Mouse (Mus musculus) limb, embryonic 12.5 days (tissue): ENCODE results near the gene Tbc1d4. TPM values are rescaled to one million over a fixed set of nuclear protein-coding genes. Genes with fewer than 3 reads are reported as not detected.
A peak's percentile ranks its signal among the peaks of the same experiment; 100 is the strongest.

Experiments
- ATAC-seq: fragments of 200-750 bp; cut with Nextera tagmentation; 2 replicates; pipeline ENCODE4 v1.8.0; 2017; ENCODE audit warnings: low read depth, moderate TSS enrichment; ENCODE audit not compliant: insufficient number of reproducible peaks, insufficient read depth, low FRiP score, low TSS enrichment
- H3K27ac ChIP-seq: fragments of 300-500 bp; sonication (generic); 2 replicates; pipeline ENCODE4 v1.5.1; 2016; ENCODE audit warnings: mild to moderate bottlenecking, moderate library complexity
- H3K27me3 ChIP-seq: fragments of 300-500 bp; sonication (generic); 2 replicates; pipeline ENCODE4 v1.6.1; 2016; ENCODE audit warnings: mild to moderate bottlenecking, moderate library complexity
- H3K36me3 ChIP-seq: fragments of 300-500 bp; sonication (generic); 2 replicates; pipeline ENCODE4 v1.6.1; 2016; ENCODE audit warnings: mild to moderate bottlenecking, moderate library complexity
- H3K4me1 ChIP-seq: fragments of 300-500 bp; sonication (generic); replicated peaks from 2 replicates; pipeline ENCODE4 v1.6.1; 2016
- H3K4me2 ChIP-seq: fragments of 300-500 bp; sonication (generic); 2 replicates; pipeline ENCODE4 v1.6.1; 2016; ENCODE audit warnings: mild to moderate bottlenecking, moderate library complexity
- H3K4me3 ChIP-seq: fragments of 300-500 bp; sonication (generic); replicated peaks from 2 replicates; pipeline ENCODE4 v1.5.1; 2016; ENCODE audit warnings: mild to moderate bottlenecking
- H3K9ac ChIP-seq: fragments of 300-500 bp; sonication (generic); replicated peaks from 2 replicates; pipeline ENCODE4 v1.6.1; 2016; ENCODE audit warnings: mild to moderate bottlenecking, moderate library complexity
- H3K9me3 ChIP-seq: fragments of 300-500 bp; sonication (generic); 2 replicates; pipeline ENCODE4 v1.6.1; 2016; ENCODE audit warnings: mild to moderate bottlenecking, moderate library complexity
- WGBS: fragments of 180-500 bp; shearing (Covaris S2); methylation state at CpG from one replicate; pipeline ENCODE4 v1.1.7; 2016; 5-methylcytosine and 5-hydroxymethylcytosine counted together
- polyA plus RNA-seq: library from polyadenylated mRNA; unstranded; fragments of >200 nt; fragmentation: Nextera tagmentation; extraction: Ambion mirVana; gene quantifications from 2 replicates; pipeline ENCODE4 v1.2.1, GENCODE M21; 2016

Tbc1d4 gene
- polyA plus RNA-seq, 1 experiment from 2014 or later, result 10.7 TPM

DNA sequence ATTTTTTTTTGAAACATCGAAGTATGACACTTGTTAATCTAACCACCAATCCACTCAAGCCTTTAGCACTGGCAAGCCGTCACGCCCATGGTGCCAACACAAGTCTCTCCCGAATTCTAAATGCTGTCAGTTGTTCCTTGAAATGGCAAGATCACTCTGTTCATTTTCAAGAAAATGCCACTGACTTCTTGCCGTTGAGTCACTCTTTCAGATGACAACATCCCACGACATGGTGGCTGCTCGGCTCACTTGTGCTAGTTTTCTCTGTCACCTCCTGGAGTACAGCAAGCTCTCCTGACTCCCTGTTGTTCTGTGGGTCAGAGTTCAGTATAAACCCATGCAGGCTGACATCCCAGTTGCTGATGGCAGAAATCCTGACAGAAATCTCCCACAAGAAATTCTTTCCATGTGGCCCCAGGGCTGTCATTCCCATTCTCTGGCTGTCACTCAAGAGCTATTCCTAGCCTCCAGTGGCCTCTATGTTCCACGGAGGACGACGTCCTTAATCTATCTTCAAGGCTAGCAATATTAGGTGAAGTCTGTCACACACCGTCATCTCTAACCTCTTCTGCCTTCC is 81.5 kb downstream of the Tbc1d4 start:
- 89% methylated on average over 11 of the region's 11 CpGs for WGBS
- H3K4me3 ChIP-seq, result no peak overlapping the region
- ATAC-seq, result no peak
- H3K4me2 ChIP-seq, result no peak overlapping the region
- H3K9ac ChIP-seq, result no peak overlapping the region
- no peaks in the 10 kb centered on the region for H3K4me1 ChIP-seq
- H3K27me3 ChIP-seq, result no peaks in the 10 kb centered on the region
- no peaks in the 10 kb centered on the region for H3K9me3 ChIP-seq
- H3K27ac ChIP-seq, result no peak overlapping the region
- no peaks in the 10 kb centered on the region for H3K36me3 ChIP-seq

DNA sequence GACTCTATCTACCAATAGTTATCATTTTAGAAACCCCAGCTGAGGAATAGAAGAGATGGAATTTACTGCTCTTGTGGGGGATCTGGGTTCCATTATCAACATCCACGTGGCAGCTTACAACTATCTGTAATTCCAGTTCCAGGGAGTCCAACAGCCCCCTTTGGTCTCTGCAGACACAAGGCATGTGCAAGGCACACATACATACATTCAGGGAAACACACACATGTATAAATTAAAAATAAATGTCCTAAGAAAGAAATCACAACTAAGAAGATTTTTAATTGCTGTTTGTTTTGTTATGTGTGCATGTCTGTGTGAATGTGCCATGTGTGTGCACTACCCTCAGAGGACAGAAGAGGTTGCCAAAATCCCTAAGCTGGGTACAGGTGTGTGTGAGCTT is 82.5 kb downstream of the Tbc1d4 start:
- Histone ChIP-seq H3K4me1 (no peaks in the 10 kb centered on the region), H3K9ac (no peak overlapping the region), H3K27ac (no peak overlapping the region), H3K9me3 (no peaks in the 10 kb centered on the region), H3K27me3 (no peaks in the 10 kb centered on the region), H3K4me3 (no peak overlapping the region), H3K4me2 (no peak overlapping the region), H3K36me3 (no peaks in the 10 kb centered on the region)
- WGBS, result 53% methylated on average over 1 of the region's 1 CpGs
- no peak for ATAC-seq

DNA sequence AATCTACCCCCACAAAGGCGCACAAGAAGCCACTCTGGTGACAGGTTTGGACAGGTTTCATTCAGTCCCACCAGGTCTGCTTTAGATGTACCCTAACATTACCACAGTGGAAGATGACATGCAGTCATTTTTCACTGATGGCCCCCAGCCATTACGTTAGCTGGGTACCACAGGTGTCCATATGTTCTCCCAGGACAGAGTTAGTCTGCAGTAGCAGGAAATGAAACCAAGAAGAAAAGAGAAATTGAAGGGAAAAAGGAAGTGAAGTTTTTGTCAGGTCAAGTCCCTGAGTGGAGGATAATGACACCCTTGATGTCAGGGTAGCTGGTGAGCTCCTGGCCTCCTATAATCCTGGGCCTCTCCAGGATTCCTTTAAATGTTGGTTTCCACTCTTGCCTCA is 89.0 kb downstream of the Tbc1d4 start:
- Histone ChIP-seq H3K4me2 (no peak overlapping the region), H3K4me1 (no peaks in the 10 kb centered on the region), H3K27me3 (0 out of 2 replicates have a peak, but pooled peaks cover 4% of the 10 kb centered on the region), H3K36me3 (no peaks in the 10 kb centered on the region), H3K9ac (no peak overlapping the region), H3K27ac (no peak overlapping the region), H3K9me3 (no peaks in the 10 kb centered on the region), H3K4me3 (no peak overlapping the region)
- no peak for ATAC-seq
- 73% methylated on average over 2 of the region's 2 CpGs for WGBS

DNA sequence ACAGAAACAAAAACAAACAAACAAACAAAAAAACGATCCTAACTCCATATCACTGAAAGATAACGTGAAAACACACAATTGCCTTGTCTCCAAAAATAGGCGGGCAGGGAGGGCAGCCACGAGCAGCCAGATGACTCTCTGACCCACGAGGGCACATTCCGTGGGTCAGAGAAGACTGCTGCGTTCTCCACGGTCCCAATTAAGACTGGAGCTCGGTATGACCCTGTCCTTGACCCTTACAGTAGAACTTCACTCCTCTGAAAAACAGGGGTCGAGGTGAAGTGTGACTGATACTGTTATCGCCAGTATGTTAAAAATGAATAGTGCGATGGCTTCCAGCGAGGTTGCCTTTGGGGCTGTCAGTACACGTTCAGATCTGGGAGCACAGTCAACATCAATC is 90.7 kb downstream of the Tbc1d4 start:
- Histone ChIP-seq H3K9me3 (no peaks in the 10 kb centered on the region), H3K27ac (no peak overlapping the region), H3K36me3 (no peaks in the 10 kb centered on the region), H3K4me3 (no peak overlapping the region), H3K4me1 (no peaks in the 10 kb centered on the region), H3K27me3 (0 out of 2 replicates have a peak, but pooled peaks cover 4% of the 10 kb centered on the region), H3K9ac (no peak overlapping the region), H3K4me2 (no peak overlapping the region)
- 59% methylated on average over 14 of the region's 14 CpGs for WGBS
- no peak for ATAC-seq

DNA sequence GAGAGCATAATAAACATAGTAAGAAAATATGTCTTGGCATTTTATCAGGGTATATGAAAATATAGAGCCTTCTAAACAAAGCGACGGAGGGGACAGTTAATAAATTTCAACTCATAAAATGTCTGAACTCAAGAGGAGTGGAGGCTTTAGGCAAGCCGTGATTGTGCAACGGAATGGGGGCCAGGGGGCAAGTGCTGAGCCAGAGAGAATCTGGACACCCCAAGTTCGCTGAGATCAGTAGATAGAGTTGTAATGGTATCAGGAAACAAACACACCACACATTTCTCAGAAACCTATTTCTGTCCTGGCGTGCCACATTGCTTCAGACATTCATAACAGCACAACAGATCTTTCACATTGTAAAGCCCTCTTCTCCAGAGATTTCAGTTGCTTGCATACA is 91.2 kb downstream of the Tbc1d4 start:
- ATAC-seq, result no peak
- 63% methylated on average over 6 of the region's 6 CpGs for WGBS
- Histone ChIP-seq H3K27me3 (0 out of 2 replicates have a peak, but pooled peaks cover 4% of the 10 kb centered on the region), H3K4me2 (no peak overlapping the region), H3K36me3 (no peaks in the 10 kb centered on the region), H3K27ac (no peak overlapping the region), H3K4me3 (no peak overlapping the region), H3K4me1 (no peaks in the 10 kb centered on the region), H3K9ac (no peak overlapping the region), H3K9me3 (no peaks in the 10 kb centered on the region)

DNA sequence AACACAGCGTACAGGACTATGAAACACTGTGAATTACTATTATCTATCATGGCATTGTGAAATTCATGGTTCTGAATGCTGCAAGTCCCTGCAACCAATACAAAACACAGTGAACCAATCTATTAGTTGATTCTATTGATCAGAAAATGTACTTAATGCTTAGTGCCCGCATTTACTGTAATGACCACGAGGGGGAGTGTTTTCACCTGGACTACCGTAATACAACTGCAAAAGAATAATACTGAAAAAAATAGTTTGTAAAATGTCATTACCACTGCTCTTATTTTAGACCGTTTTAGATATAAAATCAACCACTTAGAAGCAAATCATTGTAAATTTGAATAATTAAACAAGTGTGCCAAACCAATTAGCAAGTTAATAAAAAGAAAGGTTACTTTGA is 91.7 kb downstream of the Tbc1d4 start:
- no peak for ATAC-seq
- 23% methylated on average over 5 of the region's 5 CpGs for WGBS

DNA sequence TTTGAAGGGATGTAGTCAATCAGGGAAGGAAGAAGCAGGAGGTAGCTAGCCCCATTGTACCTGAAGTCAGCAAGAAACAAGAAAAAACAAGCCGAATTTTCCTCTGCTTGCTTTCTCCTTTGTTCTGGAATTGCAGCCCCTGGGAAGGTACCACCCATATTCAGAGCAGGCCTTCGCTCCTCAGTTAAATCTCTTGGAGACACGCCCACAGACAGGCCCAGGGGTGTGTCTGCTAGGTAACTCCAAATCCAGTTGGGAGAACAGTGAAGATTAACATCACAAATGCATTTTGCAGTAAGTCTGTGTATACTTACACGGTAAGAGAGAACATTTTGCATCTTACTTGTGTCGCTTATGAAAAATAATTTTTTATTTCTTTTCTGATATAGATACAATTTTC is 92.1 kb downstream of the Tbc1d4 start:
- H3K27me3 ChIP-seq, result 0 out of 2 replicates have a peak, but pooled peaks cover 4% of the 10 kb centered on the region
- no peaks in the 10 kb centered on the region for H3K36me3 ChIP-seq
- H3K9ac ChIP-seq, result no peak overlapping the region
- H3K9me3 ChIP-seq, result no peaks in the 10 kb centered on the region
- H3K4me3 ChIP-seq, result no peak overlapping the region
- no peak for ATAC-seq
- H3K4me1 ChIP-seq, result no peaks in the 10 kb centered on the region
- no peak overlapping the region for H3K4me2 ChIP-seq
- H3K27ac ChIP-seq, result no peak overlapping the region
- 33% methylated on average over 5 of the region's 5 CpGs for WGBS

More for the DNA sequence above, 91.7 kb downstream of the Tbc1d4 start:
- no peak overlapping the region for H3K9ac ChIP-seq
- no peak overlapping the region for H3K4me2 ChIP-seq
- H3K27me3 ChIP-seq, result 0 out of 2 replicates have a peak, but pooled peaks cover 4% of the 10 kb centered on the region
- H3K4me3 ChIP-seq, result no peak overlapping the region
- H3K4me1 ChIP-seq, result no peaks in the 10 kb centered on the region
- no peaks in the 10 kb centered on the region for H3K36me3 ChIP-seq
- no peak overlapping the region for H3K27ac ChIP-seq
- H3K9me3 ChIP-seq, result no peaks in the 10 kb centered on the region

DNA sequence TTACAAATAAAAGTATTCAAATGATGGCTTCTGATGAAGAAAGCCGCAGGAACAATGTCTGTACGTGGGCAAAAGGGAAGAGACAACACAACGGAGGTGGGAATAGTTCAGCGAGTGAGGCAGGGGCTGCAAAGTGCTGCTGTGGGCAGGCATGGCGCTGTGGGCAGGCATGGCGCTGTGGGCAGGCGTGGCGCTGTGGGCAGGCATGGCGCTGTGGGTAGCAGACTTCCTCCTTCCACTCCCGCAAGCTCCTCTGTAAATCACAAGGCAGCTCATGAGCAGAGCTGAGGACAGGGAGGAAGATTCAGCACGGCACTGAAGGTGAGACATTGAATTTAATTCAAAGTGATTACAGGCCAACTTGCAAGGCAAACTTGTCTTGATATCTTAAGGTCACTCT is 93.0 kb downstream of the Tbc1d4 start:
- ATAC-seq, result no peak
- no peaks in the 10 kb centered on the region for H3K9me3 ChIP-seq
- WGBS, result 90% methylated on average over 11 of the region's 11 CpGs
- no peak overlapping the region for H3K4me2 ChIP-seq
- H3K4me3 ChIP-seq, result no peak overlapping the region
- no peak overlapping the region for H3K27ac ChIP-seq
- no peaks in the 10 kb centered on the region for H3K36me3 ChIP-seq
- no peak overlapping the region for H3K9ac ChIP-seq
- 0 out of 2 replicates have a peak, but pooled peaks cover 4% of the 10 kb centered on the region for H3K27me3 ChIP-seq
- no peaks in the 10 kb centered on the region for H3K4me1 ChIP-seq

DNA sequence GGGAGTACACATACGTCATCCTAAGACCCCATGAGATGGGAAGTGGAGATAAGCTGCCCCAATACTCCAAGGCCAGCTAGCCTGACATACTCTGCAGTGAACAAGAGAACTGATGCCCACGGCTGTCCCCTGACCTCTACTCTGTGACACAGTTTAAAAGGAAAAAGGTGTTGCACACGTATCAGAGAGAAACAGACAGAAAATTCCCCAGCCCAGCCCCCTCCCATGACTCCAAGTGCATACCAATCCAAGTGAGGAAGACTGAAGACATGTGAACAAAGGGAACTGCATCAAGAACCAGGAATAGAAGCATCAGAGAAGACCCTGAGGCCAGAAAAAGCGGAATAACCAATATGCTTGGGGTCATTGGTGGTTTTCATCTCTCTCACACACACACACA is 93.7 kb downstream of the Tbc1d4 start:
- no peaks in the 10 kb centered on the region for H3K36me3 ChIP-seq
- H3K9ac ChIP-seq, result no peak overlapping the region
- H3K4me1 ChIP-seq, result no peaks in the 10 kb centered on the region
- H3K9me3 ChIP-seq, result no peaks in the 10 kb centered on the region
- 72% methylated on average over 4 of the region's 4 CpGs for WGBS
- no peak for ATAC-seq
- no peak overlapping the region for H3K27ac ChIP-seq
- H3K4me2 ChIP-seq, result no peak overlapping the region
- 0 out of 2 replicates have a peak, but pooled peaks cover 4% of the 10 kb centered on the region for H3K27me3 ChIP-seq
- no peak overlapping the region for H3K4me3 ChIP-seq

DNA sequence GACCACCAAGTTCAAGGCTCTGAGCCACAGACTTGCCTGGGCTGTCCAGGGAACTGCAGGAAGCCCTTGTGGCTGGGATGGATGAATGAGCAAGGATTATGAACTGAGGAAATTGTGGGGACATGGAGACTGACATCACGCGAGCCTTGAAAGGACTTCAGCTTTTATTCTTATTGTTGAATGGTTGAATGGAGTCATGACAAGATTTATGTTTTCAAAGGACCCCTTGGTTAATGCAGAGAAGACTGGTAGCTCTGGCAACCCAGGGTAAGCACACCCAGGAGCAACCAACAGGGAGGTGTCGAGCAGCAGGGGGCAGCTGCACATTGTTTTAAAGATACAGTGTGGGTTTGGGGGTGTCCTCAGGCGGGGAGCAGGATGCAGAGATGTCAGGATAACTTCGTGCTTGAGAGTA is 94.4 kb downstream of the Tbc1d4 start:
- Histone ChIP-seq H3K9ac (no peak overlapping the region), H3K4me3 (no peak overlapping the region), H3K27me3 (0 out of 2 replicates have a peak, but pooled peaks cover 4% of the 10 kb centered on the region), H3K4me2 (no peak overlapping the region), H3K36me3 (no peaks in the 10 kb centered on the region), H3K9me3 (no peaks in the 10 kb centered on the region), H3K27ac (no peak overlapping the region), H3K4me1 (no peaks in the 10 kb centered on the region)
- WGBS, result 63% methylated on average over 5 of the region's 5 CpGs
- ATAC-seq, result no peak

DNA sequence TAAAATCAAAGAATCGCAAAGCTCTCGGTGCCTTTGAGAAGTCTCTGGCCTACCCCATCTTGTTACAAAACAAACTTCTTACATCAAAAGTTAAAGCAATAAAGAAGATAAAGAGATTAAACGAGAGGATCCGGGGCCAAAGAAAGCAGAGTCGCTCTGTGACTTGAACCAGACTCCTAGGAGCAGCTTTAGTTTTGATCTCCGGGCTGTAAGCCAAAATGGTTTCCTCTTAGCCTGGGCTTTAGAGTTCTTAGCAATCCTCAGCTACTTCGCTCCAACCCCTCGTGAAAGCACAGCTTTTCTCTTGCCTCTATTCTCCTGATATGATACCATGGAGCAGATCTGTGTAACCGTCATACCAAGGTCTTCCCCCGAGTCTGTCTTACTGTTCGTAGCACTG is 95.8 kb downstream of the Tbc1d4 start:
- Histone ChIP-seq H3K36me3 (no peaks in the 10 kb centered on the region), H3K9me3 (no peaks in the 10 kb centered on the region), H3K27ac (no peak overlapping the region), H3K9ac (no peak overlapping the region), H3K4me3 (no peak overlapping the region), H3K27me3 (0 out of 2 replicates have a peak, but pooled peaks cover 4% of the 10 kb centered on the region), H3K4me1 (peaks cover 3% of the 10 kb centered on the region; the same call in 1 of the 2 replicates), H3K4me2 (no peak overlapping the region)
- ATAC-seq, result no peak
- 82% methylated on average over 11 of the region's 11 CpGs for WGBS

DNA sequence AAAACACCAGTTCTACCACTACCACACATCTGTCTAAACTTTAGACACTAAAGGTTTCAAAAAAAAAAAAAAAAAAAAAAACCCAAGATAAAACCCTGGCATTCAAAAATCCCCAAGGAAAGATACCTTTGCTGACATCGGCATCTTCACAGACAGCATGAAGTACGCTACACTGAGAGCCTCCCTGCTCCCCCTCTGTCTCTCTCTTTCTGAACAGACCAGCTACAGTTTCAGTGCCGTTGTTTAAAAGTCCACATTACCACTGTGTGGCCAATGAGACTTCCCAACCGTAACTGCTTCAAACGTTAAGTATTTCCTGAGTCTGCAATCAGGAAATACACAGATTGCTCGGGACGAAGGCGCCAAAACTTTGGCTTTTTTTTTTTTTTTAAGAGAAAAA is 97.6 kb downstream of the Tbc1d4 start:
- Histone ChIP-seq H3K4me2 (0 out of 2 replicates have a peak overlapping the region, but pooled peaks have one; percentile 5), H3K4me3 (no peak overlapping the region), H3K4me1 (peaks cover 8% of the 10 kb centered on the region; the same call in 1 of the 2 replicates), H3K27me3 (0 out of 2 replicates have a peak, but pooled peaks cover 4% of the 10 kb centered on the region), H3K27ac (no peak overlapping the region), H3K9ac (no peak overlapping the region), H3K9me3 (no peaks in the 10 kb centered on the region), H3K36me3 (no peaks in the 10 kb centered on the region)
- 56% methylated on average over 8 of the region's 8 CpGs for WGBS
- no peak for ATAC-seq
